Mouse (Mus musculus) CH12.LX (cell line): ENCODE results near the gene Gm5617.

Experiments
- CHD1 ChIP-seq: IDR thresholded peaks from 2 replicates; pipeline ENCODE4 v1.6.1; 2012; ENCODE audit warnings: low read depth, low read length, improper control_type of control experiment, inconsistent platforms
- CTCF ChIP-seq, 2 experiments: IDR thresholded peaks in 1 of 2; conservative IDR thresholded peaks in 1 of 2; 2 replicates each; pipeline ENCODE4 v1.5.1; 2011 to 2012; ENCODE audit warnings: low read depth in 2 of 2, low read length in 2 of 2, improper control_type of control experiment in 1 of 2, inconsistent platforms in 1 of 2, mild to moderate bottlenecking in 1 of 2, moderate library complexity in 1 of 2
- GABPA ChIP-seq: IDR thresholded peaks from 2 replicates; pipeline ENCODE4 v1.6.1; 2012; ENCODE audit warnings: low read depth, low read length, improper control_type of control experiment, inconsistent platforms; ENCODE audit not compliant: insufficient replicate concordance
- POLR2A ChIP-seq: IDR thresholded peaks from 2 replicates; pipeline ENCODE4 v1.6.1; 2011; ENCODE audit warnings: low read depth, mild to moderate bottlenecking, improper control_type of control experiment, low read length

GRCm38 (mm10) chr9:48532203-48532602 is 37.0 kb downstream of the Gm5617 start:
- TF ChIP-seq CTCF (conservative IDR thresholded peaks at IDR 0.05 in 1 of 2, IDR thresholded peaks at IDR 0.05 in 1 of 2; ENCODE audit: low read depth in 2 of 2, low read length in 2 of 2), result no peak
- TF ChIP-seq GABPA, result no peak
- TF ChIP-seq CHD1, result no peak
- TF ChIP-seq POLR2A, result no peak
